Mouse (Mus musculus) heart, postnatal 0 days (tissue): ENCODE measurements at regions not wholly inside any gene's neighbourhood (a gene's known extent, or its start where the extent isn't known, plus 50 kb on each side); places are given as distances from the start of the nearest gene placed in this dataset.

ENCODE experiments used
- ATAC-seq: fragments of 200-750 bp; cut with Nextera tagmentation; 2 replicates; pipeline ENCODE4 v1.8.0; 2017; ENCODE audit warnings: low read depth, moderate number of reproducible peaks, moderate library complexity; ENCODE audit not compliant: insufficient read depth
- DNase-seq: peaks from one replicate; pipeline ENCODE4 v3.0.0-alpha.2; 2016; ENCODE audit warnings: low spot score
- H3K27ac ChIP-seq: fragments of 300-500 bp; sonication (generic); 2 replicates; pipeline ENCODE4 v1.5.1; 2014; ENCODE audit warnings: low read depth, mild to moderate bottlenecking
- H3K27me3 ChIP-seq: fragments of 300-500 bp; sonication (generic); 2 replicates; pipeline ENCODE4 v1.6.1; 2014; ENCODE audit warnings: low read length, mixed read lengths; ENCODE audit not compliant: control insufficient read depth, insufficient read depth
- H3K36me3 ChIP-seq: fragments of 300-500 bp; sonication (generic); replicated peaks from 2 replicates; pipeline ENCODE4 v1.6.1; 2014; ENCODE audit warnings: low read length, mixed read lengths; ENCODE audit not compliant: control insufficient read depth, insufficient read depth
- H3K4me1 ChIP-seq: fragments of 300-500 bp; sonication (generic); 2 replicates; pipeline ENCODE4 v1.6.1; 2014; ENCODE audit warnings: antibody characterized with exemption; ENCODE audit not compliant: control insufficient read depth, insufficient read depth
- H3K4me2 ChIP-seq: fragments of 300-500 bp; sonication (generic); 2 replicates; pipeline ENCODE4 v1.6.1; 2014; ENCODE audit warnings: low read depth, mild to moderate bottlenecking, low read length, moderate library complexity
- H3K4me3 ChIP-seq: fragments of 300-500 bp; sonication (generic); 2 replicates; pipeline ENCODE4 v1.5.1; 2014; ENCODE audit warnings: low read depth, low read length
- H3K9ac ChIP-seq: fragments of 300-500 bp; sonication (generic); replicated peaks from 2 replicates; pipeline ENCODE4 v1.6.1; 2014; ENCODE audit warnings: low read depth, low read length, mixed read lengths
- H3K9me3 ChIP-seq: fragments of 300-500 bp; sonication (generic); replicated peaks from 2 replicates; pipeline ENCODE4 v1.6.1; 2016; ENCODE audit warnings: low read length; ENCODE audit not compliant: control insufficient read depth
- CTCF ChIP-seq: IDR thresholded peaks from 2 replicates; pipeline ENCODE4 v1.5.1; 2016; ENCODE audit warnings: antibody characterized with exemption, control low read depth, low read depth
- EP300 ChIP-seq: IDR thresholded peaks from 2 replicates; pipeline ENCODE4 v1.6.1; 2016; ENCODE audit warnings: antibody characterized with exemption, low read depth
- WGBS: fragments of 180-500 bp; shearing (Covaris S2); extraction: QIAGEN DNeasy Blood & Tissue Kit; methylation state at CpG from one replicate; pipeline ENCODE4 v1.1.7; 2014; 5-methylcytosine and 5-hydroxymethylcytosine counted together

DNA sequence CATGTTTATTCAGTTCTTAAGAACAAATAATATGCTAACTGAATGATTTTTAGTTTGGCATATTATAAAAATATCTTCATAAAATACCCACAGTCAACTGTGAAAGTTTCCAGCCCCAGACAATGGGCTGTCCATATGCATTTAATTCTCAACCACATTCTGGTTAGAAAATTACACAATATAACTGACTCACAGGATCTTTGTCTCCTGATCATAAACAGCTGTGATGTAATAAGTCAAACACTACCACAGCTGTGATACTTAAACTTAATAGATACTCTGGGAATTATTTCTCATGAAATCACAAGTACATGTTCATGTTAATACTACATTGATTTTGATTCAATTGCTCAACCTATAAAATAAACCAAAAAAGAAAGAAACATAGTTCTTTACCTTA, 234.3 kb upstream of the Arhgef26 start:
- ATAC-seq (no peak), DNase-seq (no peak)
- no peaks in the 10 kb centered on the region for H3K36me3 ChIP-seq
- H3K4me2 ChIP-seq = no peak overlapping the region
- no peaks in the 10 kb centered on the region for H3K27me3 ChIP-seq
- no peak overlapping the region for H3K9ac ChIP-seq
- H3K4me3 ChIP-seq = no peak overlapping the region
- TF ChIP-seq EP300 (no peak), CTCF (no peak)
- H3K9me3 ChIP-seq = no peaks in the 10 kb centered on the region
- H3K27ac ChIP-seq = no peak overlapping the region
- no peaks in the 10 kb centered on the region for H3K4me1 ChIP-seq

GRCm38 (mm10) chr3:62104560-62104959, 233.6 kb upstream of the Arhgef26 start:
- no peak for TF ChIP-seq CTCF
- no peak for TF ChIP-seq EP300
- Histone ChIP-seq H3K9ac (no peak overlapping the region), H3K4me1 (no peaks in the 10 kb centered on the region), H3K36me3 (no peaks in the 10 kb centered on the region), H3K27me3 (no peaks in the 10 kb centered on the region), H3K4me2 (no peak overlapping the region), H3K27ac (no peak overlapping the region), H3K9me3 (no peaks in the 10 kb centered on the region), H3K4me3 (no peak overlapping the region)
- WGBS = 52% methylated on average over 1 of the region's 1 CpGs
- DNase-seq (no peak), ATAC-seq (no peak)

DNA sequence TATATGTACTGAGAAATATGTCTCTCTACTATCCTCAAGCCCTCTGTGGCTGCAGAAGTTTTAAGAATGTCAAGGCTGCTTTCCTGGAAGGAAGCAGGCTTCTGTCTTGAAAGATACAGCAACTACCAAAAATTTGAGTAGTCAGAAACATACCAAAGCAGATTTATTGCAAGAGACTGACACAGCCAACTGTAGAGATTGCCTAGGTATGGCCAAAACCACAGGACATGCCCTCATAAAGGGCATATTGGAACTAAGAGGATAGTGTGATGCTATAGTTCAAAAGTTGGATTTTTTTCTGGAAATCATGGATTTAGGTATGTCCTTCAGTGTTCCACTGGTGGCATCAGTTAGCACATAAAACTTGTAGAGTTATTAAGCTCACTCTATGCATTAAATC, 230.8 kb upstream of the Arhgef26 start:
- Histone ChIP-seq H3K9me3 (no peaks in the 10 kb centered on the region), H3K4me2 (no peak overlapping the region), H3K4me1 (no peaks in the 10 kb centered on the region), H3K9ac (no peak overlapping the region), H3K27ac (no peak overlapping the region), H3K36me3 (no peaks in the 10 kb centered on the region), H3K4me3 (no peak overlapping the region), H3K27me3 (no peaks in the 10 kb centered on the region)
- ATAC-seq = no peak
- TF ChIP-seq EP300 (no peak), CTCF (no peak)
- DNase-seq = no peak
